Mouse (Mus musculus) MEL (cell line): ENCODE data around the gene Nudt16l1. TPM values are rescaled to one million over a fixed set of nuclear protein-coding genes. Genes with fewer than 3 reads are reported as not detected.

Experiments
- DNase-seq: peaks from one replicate; pipeline ENCODE4 v3.0.0; 2011; ENCODE audit warnings: low read depth, low spot score
- H3K27ac ChIP-seq: 2 replicates; pipeline ENCODE4 v1.5.1; 2012; ENCODE audit warnings: low read depth, mild to moderate bottlenecking, control low read depth, low read length, moderate library complexity; ENCODE audit not compliant: control insufficient read depth
- H3K27me3 ChIP-seq, 2 experiments: fragments of 150-350 bp in 1 of 2; sonication (generic) in 1 of 2; 2 replicates each; pipeline ENCODE4 v1.6.1; 2012; ENCODE audit warnings: low read length in 2 of 2, mild to moderate bottlenecking in 2 of 2, improper control_type of control experiment in 1 of 2, moderate library complexity in 1 of 2; ENCODE audit not compliant: insufficient read depth in 2 of 2, control insufficient read depth in 1 of 2
- H3K36me3 ChIP-seq, 2 experiments: 2 replicates each; pipeline ENCODE4 v1.6.1; 2012 to 2014; ENCODE audit warnings: low read length in 2 of 2, improper control_type of control experiment in 1 of 2, inconsistent platforms in 1 of 2, mild to moderate bottlenecking in 1 of 2; ENCODE audit not compliant: insufficient read depth in 2 of 2, control insufficient read depth in 1 of 2
- H3K4me1 ChIP-seq, 2 experiments: fragments of 150-350 bp in 1 of 2; sonication (generic) in 1 of 2; 2 replicates each; pipeline ENCODE4 v1.6.1; 2012; ENCODE audit warnings: low read length in 2 of 2, improper control_type of control experiment in 1 of 2, mild to moderate bottlenecking in 1 of 2; ENCODE audit not compliant: insufficient read depth in 2 of 2, control insufficient read depth in 1 of 2
- H3K4me3 ChIP-seq, 2 experiments: fragments of 150-350 bp in 1 of 2; sonication (generic) in 1 of 2; 2 replicates each; pipeline ENCODE4 v1.5.1; 2012; ENCODE audit warnings: low read depth in 2 of 2, low read length in 2 of 2, mild to moderate bottlenecking in 2 of 2, moderate library complexity in 2 of 2, control low read depth in 1 of 2, improper control_type of control experiment in 1 of 2; ENCODE audit not compliant: control insufficient read depth in 1 of 2, insufficient read depth in 1 of 2
- H3K79me2 ChIP-seq: 2 replicates; pipeline ENCODE4 v1.6.1; 2012; ENCODE audit warnings: mild to moderate bottlenecking, low read length, moderate library complexity; ENCODE audit not compliant: control insufficient read depth, poor library complexity, insufficient read depth
- H3K9ac ChIP-seq: 2 replicates; pipeline ENCODE4 v1.6.1; 2012; ENCODE audit warnings: low read depth, mild to moderate bottlenecking, control low read depth, low read length, moderate library complexity; ENCODE audit not compliant: control insufficient read depth, poor library complexity, severe bottlenecking
- H3K9me3 ChIP-seq: fragments of 150-350 bp; sonication (generic); replicated peaks from 2 replicates; pipeline ENCODE4 v1.6.1; 2012; ENCODE audit warnings: mild to moderate bottlenecking, low read length, improper control_type of control experiment, moderate library complexity; ENCODE audit not compliant: insufficient read depth
- EP300 ChIP-seq, 2 experiments: IDR thresholded peaks; 2 replicates each; pipeline ENCODE4 v1.6.1; 2011; ENCODE audit warnings: improper control_type of control experiment in 2 of 2, low read length in 2 of 2, low read depth in 1 of 2, mild to moderate bottlenecking in 1 of 2
- ETS1 ChIP-seq: IDR thresholded peaks from 2 replicates; pipeline ENCODE4 v1.6.1; 2012; ENCODE audit warnings: low read depth, mild to moderate bottlenecking, inconsistent platforms, low read length, improper control_type of control experiment, moderate library complexity
- GABPA ChIP-seq: IDR thresholded peaks from 2 replicates; pipeline ENCODE4 v1.6.1; 2012; ENCODE audit warnings: low read depth, mild to moderate bottlenecking, inconsistent platforms, low read length, improper control_type of control experiment, moderate library complexity
- GATA1 ChIP-seq: IDR thresholded peaks from 2 replicates; pipeline ENCODE4 v1.6.1; 2011; ENCODE audit warnings: low read depth, low read length, improper control_type of control experiment
- HCFC1 ChIP-seq: IDR thresholded peaks from 2 replicates; pipeline ENCODE4 v1.6.1; 2012; ENCODE audit warnings: low read depth, mild to moderate bottlenecking, inconsistent platforms, low read length, improper control_type of control experiment, moderate library complexity
- MAZ ChIP-seq: IDR thresholded peaks from 2 replicates; pipeline ENCODE4 v1.6.1; 2012; ENCODE audit warnings: low read depth, mild to moderate bottlenecking, inconsistent platforms, low read length, improper control_type of control experiment
- MEF2A ChIP-seq: IDR thresholded peaks from 2 replicates; pipeline ENCODE4 v1.6.1; 2014; ENCODE audit warnings: low read depth, mild to moderate bottlenecking, inconsistent platforms, low read length, improper control_type of control experiment; ENCODE audit not compliant: poor library complexity, insufficient replicate concordance, severe bottlenecking; ENCODE audit errors: extremely low read depth
- MYC ChIP-seq: IDR thresholded peaks from 2 replicates; pipeline ENCODE4 v1.6.1; 2011; ENCODE audit warnings: low read depth, mild to moderate bottlenecking, low read length, improper control_type of control experiment, moderate library complexity
- POLR2AphosphoS2 ChIP-seq: IDR thresholded peaks from 2 replicates; pipeline ENCODE4 v1.6.1; 2011; ENCODE audit warnings: low read length, improper control_type of control experiment
- POLR2AphosphoS5 ChIP-seq: IDR thresholded peaks from 2 replicates; pipeline ENCODE4 v1.6.1; 2012; ENCODE audit warnings: low read depth, borderline replicate concordance, mild to moderate bottlenecking, inconsistent platforms, low read length, moderate library complexity, mixed read lengths
- SMC3 ChIP-seq: IDR thresholded peaks from 2 replicates; pipeline ENCODE4 v1.6.1; 2011; ENCODE audit warnings: low read depth, low read length, improper control_type of control experiment
- TBP ChIP-seq: IDR thresholded peaks from 2 replicates; pipeline ENCODE4 v1.8.0; 2011; ENCODE audit warnings: low read depth, low read length, improper control_type of control experiment
- TCF12 ChIP-seq: IDR thresholded peaks from 2 replicates; pipeline ENCODE4 v1.6.1; 2014; ENCODE audit warnings: low read depth, mild to moderate bottlenecking, inconsistent platforms, low read length, improper control_type of control experiment, moderate library complexity
- USF1 ChIP-seq: IDR thresholded peaks from 2 replicates; pipeline ENCODE4 v1.6.1; 2014; ENCODE audit warnings: low read depth, mild to moderate bottlenecking, inconsistent platforms, low read length, improper control_type of control experiment, moderate library complexity
- ZC3H11A ChIP-seq: IDR thresholded peaks from 2 replicates; pipeline ENCODE4 v1.6.1; 2012; ENCODE audit warnings: low read depth, mild to moderate bottlenecking, inconsistent platforms, low read length, improper control_type of control experiment
- ZKSCAN1 ChIP-seq: IDR thresholded peaks from 2 replicates; pipeline ENCODE4 v1.6.1; 2012; ENCODE audit warnings: low read depth, mild to moderate bottlenecking, inconsistent platforms, low read length, improper control_type of control experiment, moderate library complexity
- ZNF384 ChIP-seq: IDR thresholded peaks from 2 replicates; pipeline ENCODE4 v1.6.1; 2012; ENCODE audit warnings: low read depth, mild to moderate bottlenecking, inconsistent platforms, low read length, improper control_type of control experiment
- polyA plus RNA-seq, 2 experiments: library from polyadenylated mRNA; stranded (reverse) in 1 of 2; unstranded in 1 of 2; fragments of >175 nt in 1 of 2; fragments of >200 nt in 1 of 2; gene quantifications; 2 replicates each; pipeline versions ENCODE4 v1.2.1 to v1.2.4; 2012; ENCODE audit warnings: low replicate concordance in 2 of 2, low read depth in 1 of 2; ENCODE audit not compliant: insufficient read length in 2 of 2, insufficient read depth in 1 of 2, missing spikeins in 1 of 2
- total RNA-seq: library from RNA; depleted of rRNA; stranded (reverse); fragments of 300-350 nt; gene quantifications from 2 replicates; pipeline ENCODE4 v1.2.3, GENCODE M21; 2012

Gene Nudt16l1
- total and polyA plus RNA-seq, 3 experiments = 41.1 to 69.3 TPM; not detected in 1

- Histone ChIP-seq H3K4me1 (no peaks in the 10 kb centered on the region), H3K27ac (no peak overlapping the region), H3K79me2 (no peaks in the 10 kb centered on the region), H3K9ac (no peak overlapping the region), H3K36me3 (no peaks in the 10 kb centered on the region; a peak in 1 of 4 replicates), H3K9me3 (no peaks in the 10 kb centered on the region), H3K27me3 (no peaks in the 10 kb centered on the region), H3K4me3 (no peak overlapping the region)
- no peak for DNase-seq
- TF ChIP-seq ZKSCAN1 = no peak
- TF ChIP-seq ZC3H11A = no peak
- no peak for TF ChIP-seq GATA1
- TF ChIP-seq ETS1 = no peak
- no peak for TF ChIP-seq GABPA
- TF ChIP-seq SMC3 = no peak
- TF ChIP-seq MAZ = no peak
- TF ChIP-seq ZNF384 = no peak
- no peak for TF ChIP-seq USF1
- no peak for TF ChIP-seq TBP
- no peak for TF ChIP-seq MYC
- TF ChIP-seq TCF12 = no peak
- TF ChIP-seq POLR2AphosphoS5 = no peak
- no peak for TF ChIP-seq EP300 (IDR thresholded peaks at IDR 0.05; ENCODE audit: low read depth in 1 of 2, low read length in 2 of 2)
Measured at GRCm38 (mm10) chr16:4922481-4922880, 16.1 kb upstream of the Nudt16l1 start.

GRCm38 (mm10) chr16:4923996-4924395 is 14.6 kb upstream of the Nudt16l1 start:
- Histone ChIP-seq H3K4me1 (no peaks in the 10 kb centered on the region), H3K9me3 (no peaks in the 10 kb centered on the region), H3K27ac (no peak overlapping the region), H3K4me3 (no peak overlapping the region)
- TF ChIP-seq USF1 (no peak), TCF12 (no peak), MEF2A (no peak), POLR2AphosphoS2 (no peak), HCFC1 (no peak)
- TF ChIP-seq, all 39 proteins: peak for 0
- DNase-seq = no peak
- Histone ChIP-seq H3K27me3 (no peaks in the 10 kb centered on the region), H3K36me3 (no peaks in the 10 kb centered on the region; a peak in 1 of 4 replicates), H3K9ac (no peak overlapping the region), H3K79me2 (no peaks in the 10 kb centered on the region)
